In the genomic region with DNA sequence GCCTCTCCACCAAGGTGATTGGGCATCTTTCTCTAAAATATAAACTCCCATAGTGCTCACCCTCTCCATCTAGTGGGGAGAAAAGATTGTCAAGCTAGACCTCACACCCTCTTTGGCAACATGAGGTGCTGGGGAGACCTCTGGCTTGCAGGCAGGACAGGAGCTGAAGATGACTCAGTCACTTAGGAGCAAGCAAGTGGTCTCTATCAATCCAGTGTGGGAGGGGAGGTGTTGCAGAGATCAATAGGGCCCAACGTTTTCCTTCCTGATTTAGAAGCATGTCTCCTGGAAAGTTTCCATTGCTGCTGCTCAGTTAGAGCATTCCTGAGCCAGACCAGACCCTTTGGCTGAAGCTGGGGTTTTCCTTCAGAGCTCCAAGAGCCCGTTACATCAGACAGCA, we compare ENCODE assay signal across 22 mouse cellular contexts. TPM values are rescaled to one million over a fixed set of nuclear protein-coding genes. Genes with fewer than 3 reads are reported as not detected.
A peak's percentile ranks its signal among the peaks of the same experiment; 100 is the strongest.
DNase-seq lines count a peak whose midpoint lies in the region; ATAC-seq and TF ChIP-seq lines count a peak whose summit lies in the region.
"Had no signal": no experiment of that assay in that cellular context is flagged by ENCODE, and none has a peak within 500 bp of the region (broad histone marks: within the 10 kb centered on the region; RNA-seq: fewer than 3 reads in every experiment).

A gene (minus strand): TSS at position 28 of the 400 bp plus-strand sequence.

- H3K4me3 ChIP-seq in heart, adult 2 months: no peak within 1 kb of the TSS
- H3K4me3 ChIP-seq in layer of hippocampus, adult 2 months: no peak within 1 kb of the TSS
- no peak within 1 kb of the TSS for H3K4me3 ChIP-seq in midbrain, postnatal 0 days (ENCODE audit: low read depth, low read length)
- H3K4me3 ChIP-seq in midbrain, embryonic 14.5 days (replicated peaks; ENCODE audit: low read depth, low read length): no peak within 1 kb of the TSS
- H3K4me3 ChIP-seq in stomach, postnatal 0 days (ENCODE audit: low read depth, low read length): no peak within 1 kb of the TSS
- H3K4me3 ChIP-seq in forebrain, embryonic 12.5 days (replicated peaks): no peak within 1 kb of the TSS
- H3K4me3 ChIP-seq: liver, embryonic 13.5 days had no signal

- ATAC-seq in midbrain, postnatal 0 days (ENCODE audit: low FRiP score): no peak
- ATAC-seq in midbrain, embryonic 14.5 days (ENCODE audit: low FRiP score, low TSS enrichment): no peak
- no peak for ATAC-seq in stomach, postnatal 0 days (ENCODE audit: low FRiP score, low TSS enrichment)
- no peak for ATAC-seq in forebrain, embryonic 12.5 days (ENCODE audit: low FRiP score)
- ATAC-seq: hindbrain, embryonic 16.5 days had no signal

- H3K9me3 ChIP-seq in midbrain, postnatal 0 days (ENCODE audit: low read length): no peaks in the 10 kb centered on the region
- no peaks in the 10 kb centered on the region for H3K9me3 ChIP-seq in midbrain, embryonic 14.5 days (ENCODE audit: control insufficient read depth, low read length)
- H3K9me3 ChIP-seq in stomach, postnatal 0 days (ENCODE audit: control insufficient read depth, low read length): no peaks in the 10 kb centered on the region
- H3K9me3 ChIP-seq in forebrain, embryonic 12.5 days: no peaks in the 10 kb centered on the region
- H3K9me3 ChIP-seq: liver, embryonic 13.5 days had no signal

- intact Hi-C loops in heart, adult 2 months (cut with DNase I): no loop called here
- intact Hi-C loops in heart, postnatal 25 days (cut with DNase I): loop anchor here (5.0 kb wide), 1 partner anchor 41 kb away; no protein-coding TSS in a partner anchor

- no peaks in the 10 kb centered on the region for H3K36me3 ChIP-seq in heart, adult 2 months (ENCODE audit: control insufficient read depth, insufficient read depth, low read length)
- no peaks in the 10 kb centered on the region for H3K36me3 ChIP-seq in midbrain, postnatal 0 days (ENCODE audit: insufficient read depth, low read length)
- no peaks in the 10 kb centered on the region for H3K36me3 ChIP-seq in midbrain, embryonic 14.5 days (ENCODE audit: control insufficient read depth, insufficient read depth, low read length)
- H3K36me3 ChIP-seq in stomach, postnatal 0 days (ENCODE audit: control insufficient read depth, insufficient read depth, low read length): no peaks in the 10 kb centered on the region
- H3K36me3 ChIP-seq in forebrain, embryonic 12.5 days (replicated peaks): no peaks in the 10 kb centered on the region
- H3K36me3 ChIP-seq: liver, embryonic 13.5 days had no signal

- H3K9ac ChIP-seq in heart, adult 2 months (ENCODE audit: low read depth, low read length): no peak within 1 kb of the TSS
- H3K9ac ChIP-seq in midbrain, postnatal 0 days (replicated peaks; ENCODE audit: low read length, poor library complexity, severe bottlenecking): no peak within 1 kb of the TSS
- no peak within 1 kb of the TSS for H3K9ac ChIP-seq in midbrain, embryonic 14.5 days (replicated peaks; ENCODE audit: low read length)
- no peak within 1 kb of the TSS for H3K9ac ChIP-seq in stomach, postnatal 0 days (ENCODE audit: low read length)
- H3K9ac ChIP-seq in forebrain, embryonic 12.5 days: no peak within 1 kb of the TSS
- H3K9ac ChIP-seq: liver, embryonic 13.5 days had no signal

- H3K4me2 ChIP-seq in midbrain, postnatal 0 days (ENCODE audit: low read depth, low read length, poor library complexity, severe bottlenecking): no peak within 1 kb of the TSS
- no peak within 1 kb of the TSS for H3K4me2 ChIP-seq in midbrain, embryonic 14.5 days (ENCODE audit: low read length)
- H3K4me2 ChIP-seq in stomach, postnatal 0 days (replicated peaks; ENCODE audit: low read depth): no peak within 1 kb of the TSS
- H3K4me2 ChIP-seq in forebrain, embryonic 12.5 days: no peak within 1 kb of the TSS
- H3K4me2 ChIP-seq: heart, embryonic 11.5 days; liver, embryonic 13.5 days had no signal

- H3K79me2 ChIP-seq in heart, adult 2 months (replicated peaks; ENCODE audit: control insufficient read depth, insufficient read depth, low read length): no peaks in the 10 kb centered on the region

- no peak for DNase-seq in heart, adult 2 months
- DNase-seq in heart, postnatal 25 days (ENCODE audit: low spot score): no peak
- no peak for DNase-seq in layer of hippocampus, adult 2 months (ENCODE audit: low spot score in 2 of 2)
- no peak for DNase-seq in layer of hippocampus, postnatal 14 days (ENCODE audit: low spot score in 2 of 2)
- no peak for DNase-seq in midbrain, postnatal 0 days (ENCODE audit: low spot score)
- DNase-seq in midbrain, embryonic 14.5 days: no peak
- DNase-seq in stomach, postnatal 0 days (ENCODE audit: low spot score): no peak
- DNase-seq: B cell, adult 2 months; cerebellum, adult 9-11 months; gastrocnemius, postnatal 14 days; liver, embryonic 13.5 days; thymus, adult 2 months had no signal

- WGBS in heart, adult 2 months: 9% methylated on average over 2 of the region's 2 CpGs
- 49% methylated on average over 2 of the region's 2 CpGs for WGBS in midbrain, postnatal 0 days
- WGBS in midbrain, embryonic 14.5 days: 68% methylated on average over 2 of the region's 2 CpGs
- WGBS in stomach, postnatal 0 days: 14% methylated on average over 2 of the region's 2 CpGs
- 52% methylated on average over 2 of the region's 2 CpGs for WGBS in forebrain, embryonic 12.5 days

- TF ChIP-seq EP300 in heart, adult 2 months (IDR thresholded peaks at IDR 0.05; ENCODE audit: insufficient read depth, low read depth, low read length): no peak
- TF ChIP-seq EP300 in stomach, postnatal 0 days (optimal IDR thresholded peaks at IDR 0.05): no peak

- TF ChIP-seq CTCF in heart, adult 2 months (IDR thresholded peaks at IDR 0.05): peak; percentile 14; the same call in 1 of the 2 replicates
- TF ChIP-seq CTCF in layer of hippocampus, adult 2 months (conservative IDR thresholded peaks at IDR 0.05): peak; percentile 53
- TF ChIP-seq CTCF in midbrain, postnatal 0 days (IDR thresholded peaks at IDR 0.05): peak; percentile 29; the same call in 1 of the 2 replicates
- TF ChIP-seq CTCF in stomach, postnatal 0 days (IDR thresholded peaks at IDR 0.05; ENCODE audit: low read depth): peak; percentile 57

- H3K4me1 ChIP-seq in heart, adult 2 months (ENCODE audit: control insufficient read depth, insufficient read depth, low read length): peaks cover 4% of the 10 kb centered on the region
- H3K4me1 ChIP-seq in midbrain, postnatal 0 days (ENCODE audit: insufficient read depth, low read length): no peaks in the 10 kb centered on the region
- no peaks in the 10 kb centered on the region for H3K4me1 ChIP-seq in midbrain, embryonic 14.5 days (ENCODE audit: control insufficient read depth, insufficient read depth, low read length)
- H3K4me1 ChIP-seq in stomach, postnatal 0 days (replicated peaks; ENCODE audit: control insufficient read depth, insufficient read depth): no peaks in the 10 kb centered on the region; the same call in 1 of the 2 replicates
- H3K4me1 ChIP-seq in forebrain, embryonic 12.5 days: no peaks in the 10 kb centered on the region
- H3K4me1 ChIP-seq: liver, embryonic 13.5 days had no signal

- no peaks in the 10 kb centered on the region for H3K27me3 ChIP-seq in heart, adult 2 months (ENCODE audit: control insufficient read depth, insufficient read depth, low read length)
- H3K27me3 ChIP-seq in midbrain, postnatal 0 days (ENCODE audit: insufficient read depth, low read length): no peaks in the 10 kb centered on the region
- H3K27me3 ChIP-seq in midbrain, embryonic 14.5 days (ENCODE audit: control insufficient read depth, insufficient read depth, low read length): no peaks in the 10 kb centered on the region
- H3K27me3 ChIP-seq in stomach, postnatal 0 days (ENCODE audit: control insufficient read depth, insufficient read depth, low read length): no peaks in the 10 kb centered on the region
- no peaks in the 10 kb centered on the region; the same call in 1 of the 2 replicates for H3K27me3 ChIP-seq in forebrain, embryonic 12.5 days
- H3K27me3 ChIP-seq: liver, embryonic 13.5 days had no signal

- no peak for TF ChIP-seq POLR2A in heart, adult 2 months (IDR thresholded peaks at IDR 0.05; ENCODE audit: insufficient read depth, low read depth, low read length)

- no peak within 1 kb of the TSS for H3K27ac ChIP-seq in heart, adult 2 months
- H3K27ac ChIP-seq in layer of hippocampus, adult 2 months: no peak within 1 kb of the TSS
- no peak within 1 kb of the TSS for H3K27ac ChIP-seq in midbrain, postnatal 0 days (ENCODE audit: low read depth, low read length)
- no peak within 1 kb of the TSS for H3K27ac ChIP-seq in midbrain, embryonic 14.5 days (replicated peaks; ENCODE audit: low read depth, low read length)
- no peak within 1 kb of the TSS for H3K27ac ChIP-seq in stomach, postnatal 0 days (replicated peaks)
- no peak within 1 kb of the TSS for H3K27ac ChIP-seq in forebrain, embryonic 12.5 days
- H3K27ac ChIP-seq: liver, embryonic 13.5 days had no signal

RNA-seq across cellular contexts. Expression of the gene that starts here (rescaled TPM):
- total RNA-seq in heart, adult 2 months (2021): not detected
- not detected in 2 replicates for polyA plus RNA-seq in heart, adult 2 months (2012; rRNA removed)
- not detected for total RNA-seq in heart, postnatal 25 days (2021)
- not detected for total RNA-seq in layer of hippocampus, adult 2 months (2021)
- total RNA-seq in layer of hippocampus, postnatal 14 days (2021): not detected
- not detected in 2 replicates for total RNA-seq in midbrain, postnatal 0 days (2014; rRNA removed)
- not detected in 2 replicates for polyA plus RNA-seq in midbrain, postnatal 0 days (2015; fragmentation: Nextera tagmentation; extraction: Ambion mirVana)
- not detected in 2 replicates for polyA plus RNA-seq in midbrain, embryonic 14.5 days (2014; fragmentation: Nextera tagmentation; extraction: Ambion mirVana)
- polyA plus RNA-seq in stomach, postnatal 0 days (2015; fragmentation: Nextera tagmentation; extraction: Ambion mirVana): not detected in 2 replicates
- polyA plus RNA-seq in forebrain, embryonic 12.5 days (2016; fragmentation: Nextera tagmentation; extraction: Ambion mirVana): not detected in 2 replicates
- total RNA-seq: adrenal gland, postnatal 14 days; ES-E14; gastrocnemius, postnatal 14 days; layer of hippocampus, adult 18-20 months had no signal
- polyA plus RNA-seq: frontal cortex, adult 2 months; heart, embryonic 11.5 days; hindbrain, embryonic 16.5 days; kidney, embryonic 14.5 days; liver, embryonic 13.5 days; neural tube, embryonic 14.5 days; small intestine, adult 2 months; thymus, adult 2 months had no signal
